Mouse (Mus musculus) C2C12 (cell line): Measurements from ENCODE around the gene Kdr.

ENCODE experiments used
- CTCF ChIP-seq: IDR thresholded peaks from one replicate; pipeline ENCODE4 v1.5.1; 2011; ENCODE audit not compliant: control insufficient read depth, insufficient read depth, insufficient read length
- MAX ChIP-seq: IDR thresholded peaks from one replicate; pipeline ENCODE4 v1.6.1; 2011; ENCODE audit warnings: mild to moderate bottlenecking, control low read depth

GRCm38 (mm10) chr5:76006403-76006802 is 28.1 kb upstream of the Kdr start:
- TF ChIP-seq MAX: no peak
- TF ChIP-seq CTCF: no peak
